Mouse (Mus musculus): Measurements from ENCODE around the gene Mad1l1. TPM values are rescaled to one million over a fixed set of nuclear protein-coding genes. Genes with fewer than 3 reads are reported as not detected.
A peak's percentile ranks its signal among the peaks of the same experiment; 100 is the strongest.

Gene Mad1l1
- polyA plus RNA-seq, 1 experiment from 2014 or later = 29.8 TPM

GRCm38 (mm10) chr5:140280205-140280604 is 41.1 kb downstream of the Mad1l1 start:
- Histone ChIP-seq H3K9ac (replicated peaks; ENCODE audit: low read length) (no peak overlapping the region), H3K4me3 (replicated peaks; ENCODE audit: low read depth, low read length) (no peak overlapping the region), H3K27me3 (ENCODE audit: control insufficient read depth, insufficient read depth, low read length) (no peaks in the 10 kb centered on the region), H3K9me3 (ENCODE audit: control insufficient read depth, low read length) (no peaks in the 10 kb centered on the region), H3K4me1 (ENCODE audit: control insufficient read depth, insufficient read depth, low read length) (peaks cover 4% of the 10 kb centered on the region; the same call in 1 of the 2 replicates), H3K4me2 (ENCODE audit: low read length) (no peak overlapping the region), H3K27ac (replicated peaks; ENCODE audit: low read depth, low read length) (peak overlapping the region; percentile 46), H3K36me3 (ENCODE audit: control insufficient read depth, insufficient read depth, low read length) (peaks cover 3% of the 10 kb centered on the region)
- DNase-seq = peak; percentile 53
- 49% methylated on average over 9 of the region's 9 CpGs for WGBS
- ATAC-seq (ENCODE audit: low FRiP score, low TSS enrichment) = no peak

GRCm38 (mm10) chr5:140276779-140277178 is 44.6 kb downstream of the Mad1l1 start:
- Histone ChIP-seq H3K9ac (replicated peaks; ENCODE audit: low read length) (no peak overlapping the region), H3K4me2 (ENCODE audit: low read length) (no peak overlapping the region), H3K27ac (replicated peaks; ENCODE audit: low read depth, low read length) (no peak overlapping the region), H3K36me3 (ENCODE audit: control insufficient read depth, insufficient read depth, low read length) (no peaks in the 10 kb centered on the region; the same call in 1 of the 2 replicates), H3K4me1 (ENCODE audit: control insufficient read depth, insufficient read depth, low read length) (peaks cover 4% of the 10 kb centered on the region; the same call in 1 of the 2 replicates), H3K9me3 (ENCODE audit: control insufficient read depth, low read length) (no peaks in the 10 kb centered on the region), H3K4me3 (replicated peaks; ENCODE audit: low read depth, low read length) (no peak overlapping the region), H3K27me3 (ENCODE audit: control insufficient read depth, insufficient read depth, low read length) (no peaks in the 10 kb centered on the region)
- DNase-seq (no peak), ATAC-seq (ENCODE audit: low FRiP score, low TSS enrichment) (no peak)
- WGBS = 84% methylated on average over 6 of the region's 6 CpGs

DNA sequence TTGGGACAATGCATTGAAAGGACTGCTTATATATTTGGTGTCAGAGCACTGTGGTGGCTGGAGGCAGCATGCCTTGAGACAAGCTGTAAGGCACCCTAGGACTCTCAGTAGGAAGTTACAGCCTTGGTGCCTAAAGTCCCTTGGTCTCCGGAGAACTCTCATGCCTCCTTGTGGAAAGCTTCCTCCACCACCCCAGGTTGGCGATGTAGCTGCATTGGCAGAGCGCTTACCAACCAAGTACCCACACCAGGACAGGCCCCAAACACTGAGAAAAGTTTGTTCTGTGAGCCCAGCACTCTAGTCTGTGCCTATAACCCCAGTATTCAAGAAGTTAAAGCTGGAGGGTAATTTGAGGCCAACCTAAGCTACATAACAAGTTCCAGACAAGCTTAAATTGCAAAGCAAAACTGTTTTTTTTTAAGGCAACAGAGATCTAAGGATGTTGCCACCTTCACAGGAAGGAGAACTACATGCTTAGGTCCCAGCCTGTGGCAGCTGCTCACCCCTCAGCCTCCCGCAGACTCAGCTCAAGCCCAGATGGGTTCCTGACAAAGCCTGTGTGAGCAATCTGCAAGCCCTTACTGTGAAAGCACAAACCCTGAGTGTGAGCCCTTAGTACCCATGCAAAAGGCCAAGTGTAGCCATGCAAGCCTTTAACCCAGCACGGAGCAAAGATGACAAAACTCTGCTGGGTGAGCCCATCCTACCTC is 50.2 kb downstream of the Mad1l1 start:
- no peak for ATAC-seq (ENCODE audit: low FRiP score, low TSS enrichment)
- H3K9me3 ChIP-seq (ENCODE audit: control insufficient read depth, low read length) = no peaks in the 10 kb centered on the region
- no peak for DNase-seq
- no peak overlapping the region for H3K27ac ChIP-seq (replicated peaks; ENCODE audit: low read depth, low read length)
- no peaks in the 10 kb centered on the region for H3K27me3 ChIP-seq (ENCODE audit: control insufficient read depth, insufficient read depth, low read length)
- no peaks in the 10 kb centered on the region for H3K4me1 ChIP-seq (ENCODE audit: control insufficient read depth, insufficient read depth, low read length)
- no peak overlapping the region for H3K4me2 ChIP-seq (ENCODE audit: low read length)
- 91% methylated on average over 5 of the region's 5 CpGs for WGBS
- H3K4me3 ChIP-seq (replicated peaks; ENCODE audit: low read depth, low read length) = no peak overlapping the region
- peaks cover 4% of the 10 kb centered on the region; the same call in 1 of the 2 replicates for H3K36me3 ChIP-seq (ENCODE audit: control insufficient read depth, insufficient read depth, low read length)
- H3K9ac ChIP-seq (replicated peaks; ENCODE audit: low read length) = no peak overlapping the region

- Histone ChIP-seq H3K9ac (replicated peaks; ENCODE audit: low read length) (no peak overlapping the region), H3K27me3 (ENCODE audit: control insufficient read depth, insufficient read depth, low read length) (no peaks in the 10 kb centered on the region), H3K36me3 (ENCODE audit: control insufficient read depth, insufficient read depth, low read length) (peaks cover 4% of the 10 kb centered on the region; the same call in 1 of the 2 replicates), H3K27ac (replicated peaks; ENCODE audit: low read depth, low read length) (no peak overlapping the region), H3K4me2 (ENCODE audit: low read length) (no peak overlapping the region), H3K4me3 (replicated peaks; ENCODE audit: low read depth, low read length) (no peak overlapping the region), H3K4me1 (ENCODE audit: control insufficient read depth, insufficient read depth, low read length) (peaks cover 19% of the 10 kb centered on the region), H3K9me3 (ENCODE audit: control insufficient read depth, low read length) (no peaks in the 10 kb centered on the region)
- no peak for ATAC-seq (ENCODE audit: low FRiP score, low TSS enrichment)
- peak; percentile 58 for DNase-seq
- WGBS = 59% methylated on average over 4 of the region's 4 CpGs
Observed at GRCm38 (mm10) chr5:140268396-140268795, 53.0 kb downstream of the Mad1l1 start.

DNA sequence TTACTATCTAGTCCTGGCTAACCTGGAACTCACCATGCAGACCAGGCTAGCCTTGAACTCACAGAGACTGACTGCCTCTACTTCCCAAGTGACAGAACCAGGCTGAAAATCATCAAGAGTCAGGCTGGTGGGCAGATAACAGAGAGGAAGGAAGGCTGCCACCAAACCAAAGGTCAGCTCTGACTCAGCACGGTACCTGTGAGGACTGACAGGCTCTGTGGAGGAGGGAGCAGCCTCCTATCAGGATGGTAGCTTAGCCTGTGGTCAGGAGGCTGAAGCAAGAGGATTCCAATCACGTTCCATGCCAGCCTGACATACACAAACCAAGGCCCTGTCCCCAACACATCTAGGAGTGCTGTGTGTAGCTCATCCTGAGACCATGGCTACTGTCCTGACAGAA is 54.3 kb downstream of the Mad1l1 start:
- Histone ChIP-seq H3K4me2 (ENCODE audit: low read length) (no peak overlapping the region), H3K4me3 (replicated peaks; ENCODE audit: low read depth, low read length) (no peak overlapping the region), H3K36me3 (ENCODE audit: control insufficient read depth, insufficient read depth, low read length) (peaks cover 4% of the 10 kb centered on the region; the same call in 1 of the 2 replicates), H3K27me3 (ENCODE audit: control insufficient read depth, insufficient read depth, low read length) (no peaks in the 10 kb centered on the region), H3K27ac (replicated peaks; ENCODE audit: low read depth, low read length) (no peak overlapping the region), H3K9ac (replicated peaks; ENCODE audit: low read length) (no peak overlapping the region), H3K9me3 (ENCODE audit: control insufficient read depth, low read length) (no peaks in the 10 kb centered on the region), H3K4me1 (ENCODE audit: control insufficient read depth, insufficient read depth, low read length) (peaks cover 22% of the 10 kb centered on the region)
- no peak for ATAC-seq (ENCODE audit: low FRiP score, low TSS enrichment)
- DNase-seq = no peak
- 100% methylated on average over 2 of the region's 2 CpGs for WGBS

- peaks cover 22% of the 10 kb centered on the region for H3K4me1 ChIP-seq (ENCODE audit: control insufficient read depth, insufficient read depth, low read length)
- H3K36me3 ChIP-seq (ENCODE audit: control insufficient read depth, insufficient read depth, low read length) = peaks cover 10% of the 10 kb centered on the region; the same call in 1 of the 2 replicates
- DNase-seq (no peak), ATAC-seq (ENCODE audit: low FRiP score, low TSS enrichment) (no peak)
- no peak overlapping the region for H3K4me3 ChIP-seq (replicated peaks; ENCODE audit: low read depth, low read length)
- H3K4me2 ChIP-seq (ENCODE audit: low read length) = no peak overlapping the region
- H3K9ac ChIP-seq (replicated peaks; ENCODE audit: low read length) = peak overlapping the region; percentile 34; the same call in 1 of the 2 replicates
- no peaks in the 10 kb centered on the region for H3K27me3 ChIP-seq (ENCODE audit: control insufficient read depth, insufficient read depth, low read length)
- whole genome bisulfite sequencing = 59% methylated on average over 5 of the region's 5 CpGs
- H3K9me3 ChIP-seq (ENCODE audit: control insufficient read depth, low read length) = no peaks in the 10 kb centered on the region
- peak overlapping the region; percentile 78 for H3K27ac ChIP-seq (replicated peaks; ENCODE audit: low read depth, low read length)
Observed at GRCm38 (mm10) chr5:140264825-140265575, 56.4 kb downstream of the Mad1l1 start.

- no peaks in the 10 kb centered on the region for H3K9me3 ChIP-seq (ENCODE audit: control insufficient read depth, low read length)
- H3K27me3 ChIP-seq (ENCODE audit: control insufficient read depth, insufficient read depth, low read length) = no peaks in the 10 kb centered on the region
- peak; percentile 58; the same call in 1 of the 2 replicates for ATAC-seq (ENCODE audit: low FRiP score, low TSS enrichment)
- H3K27ac ChIP-seq (replicated peaks; ENCODE audit: low read depth, low read length) = peak overlapping the region; percentile 78
- H3K4me2 ChIP-seq (ENCODE audit: low read length) = peak overlapping the region; percentile 33
- no peak overlapping the region for H3K4me3 ChIP-seq (replicated peaks; ENCODE audit: low read depth, low read length)
- H3K9ac ChIP-seq (replicated peaks; ENCODE audit: low read length) = peak overlapping the region; percentile 34
- peaks cover 11% of the 10 kb centered on the region for H3K36me3 ChIP-seq (ENCODE audit: control insufficient read depth, insufficient read depth, low read length)
- peaks cover 22% of the 10 kb centered on the region for H3K4me1 ChIP-seq (ENCODE audit: control insufficient read depth, insufficient read depth, low read length)
- DNase-seq = peak; percentile 77
- 9% methylated on average over 30 of the region's 30 CpGs for WGBS
Observed at GRCm38 (mm10) chr5:140263754-140264749, 57.3 kb downstream of the Mad1l1 start.

- Histone ChIP-seq H3K36me3 (ENCODE audit: control insufficient read depth, insufficient read depth, low read length) (peaks cover 14% of the 10 kb centered on the region), H3K4me2 (ENCODE audit: low read length) (no peak overlapping the region), H3K9me3 (ENCODE audit: control insufficient read depth, low read length) (no peaks in the 10 kb centered on the region), H3K4me1 (ENCODE audit: control insufficient read depth, insufficient read depth, low read length) (peaks cover 22% of the 10 kb centered on the region), H3K27me3 (ENCODE audit: control insufficient read depth, insufficient read depth, low read length) (no peaks in the 10 kb centered on the region), H3K9ac (replicated peaks; ENCODE audit: low read length) (no peak overlapping the region), H3K27ac (replicated peaks; ENCODE audit: low read depth, low read length) (no peak overlapping the region), H3K4me3 (replicated peaks; ENCODE audit: low read depth, low read length) (no peak overlapping the region)
- DNase-seq (no peak), ATAC-seq (ENCODE audit: low FRiP score, low TSS enrichment) (no peak)
- 78% methylated on average over 3 of the region's 3 CpGs for WGBS
Observed at GRCm38 (mm10) chr5:140262401-140262800, 59.0 kb downstream of the Mad1l1 start.

Measured in midbrain, embryonic 14.5 days (tissue).